ENCODE assay signal across 8 mouse cellular contexts in genomic region chr4:150087161-150087889, GRCm38 (mm10). TPM values are rescaled to one million over a fixed set of nuclear protein-coding genes. Genes with fewer than 3 reads are reported as not detected.
DNase-seq lines count a peak whose midpoint lies in the region; ATAC-seq and TF ChIP-seq lines count a peak whose summit lies in the region.

TSS of gene Gpr157 (plus strand) at chr4:150087365.

- peaks cover 0 to 3% of the 10 kb centered on the region in 2 experiments; a peak in 1 of 4 replicates for H3K27me3 ChIP-seq in MEL (ENCODE audit: control insufficient read depth in 1 of 2, insufficient read depth in 2 of 2, low read length in 2 of 2)
- H3K27me3 ChIP-seq in hindbrain, embryonic 10.5 days (ENCODE audit: insufficient read depth, poor library complexity, severe bottlenecking), result peaks cover 49% of the 10 kb centered on the region
- no peaks in the 10 kb centered on the region for H3K27me3 ChIP-seq in lung, postnatal 0 days (replicated peaks; ENCODE audit: insufficient read depth, low read length)

- peak in 1 of 2 experiments; percentile 34; a peak in 2 of 4 replicates for TF ChIP-seq POLR2A in MEL (IDR thresholded peaks at IDR 0.05; ENCODE audit: control insufficient read depth in 1 of 2, insufficient read depth in 1 of 2, low read depth in 1 of 2, low read length in 2 of 2, poor library complexity in 1 of 2)

- TF ChIP-seq RAD21 in MEL (IDR thresholded peaks at IDR 0.05; ENCODE audit: low read depth, low read length), result no peak

- ATAC-seq in frontal cortex, adult (ENCODE audit: low TSS enrichment), result peak; percentile 98
- ATAC-seq in lung, postnatal 0 days, result peak; percentile 94

- H3K36me3 ChIP-seq in MEL (ENCODE audit: control insufficient read depth in 1 of 2, insufficient read depth in 2 of 2, low read length in 2 of 2), result 0 out of 4 replicates have a peak, but pooled peaks cover 0 to under 1% of the 10 kb centered on the region in 2 experiments
- H3K36me3 ChIP-seq in hindbrain, embryonic 10.5 days, result no peaks in the 10 kb centered on the region
- H3K36me3 ChIP-seq in lung, postnatal 0 days (ENCODE audit: insufficient read depth, low read length), result no peaks in the 10 kb centered on the region

- DNase-seq in MEL (ENCODE audit: low read depth, low spot score), result peak; percentile 99
- DNase-seq in cerebellum, adult 9-10 months, result peak; percentile 92
- DNase-seq in hindbrain, embryonic 10.5 days (ENCODE audit: low spot score), result peak; percentile 95
- peak; percentile 93 for DNase-seq in layer of hippocampus, adult 9-11 months
- peak; percentile 99 for DNase-seq in lung, postnatal 0 days (ENCODE audit: low spot score)
- DNase-seq in ovary, postnatal 14 days (ENCODE audit: low spot score), result peak; percentile 86
- peak; percentile 97 for DNase-seq in thymus, postnatal 14 days

- peak within 1 kb of the TSS; percentile 62 for H3K9ac ChIP-seq in MEL (ENCODE audit: control insufficient read depth, low read depth, low read length, poor library complexity, severe bottlenecking)
- H3K9ac ChIP-seq in lung, postnatal 0 days (replicated peaks; ENCODE audit: low read depth), result peak within 1 kb of the TSS; percentile 76

- H3K4me1 ChIP-seq in MEL (ENCODE audit: control insufficient read depth in 1 of 2, insufficient read depth in 2 of 2, low read length in 2 of 2), result peaks cover 0 to 2% of the 10 kb centered on the region in 2 experiments; a peak in 1 of 4 replicates
- H3K4me1 ChIP-seq in hindbrain, embryonic 10.5 days (replicated peaks), result peaks cover 21% of the 10 kb centered on the region
- peaks cover 14% of the 10 kb centered on the region for H3K4me1 ChIP-seq in lung, postnatal 0 days (ENCODE audit: insufficient read depth, low read depth, low read length)

- no peak for TF ChIP-seq EP300 in MEL (IDR thresholded peaks at IDR 0.05; ENCODE audit: low read depth in 1 of 2, low read length in 2 of 2)
- TF ChIP-seq EP300 in lung, postnatal 0 days (IDR thresholded peaks at IDR 0.05), result peak; percentile 16

- H3K9me3 ChIP-seq in MEL (replicated peaks; ENCODE audit: insufficient read depth, low read length), result no peaks in the 10 kb centered on the region
- H3K9me3 ChIP-seq in hindbrain, embryonic 10.5 days, result no peaks in the 10 kb centered on the region; the same call in 1 of the 2 replicates
- H3K9me3 ChIP-seq in lung, postnatal 0 days (ENCODE audit: low read length), result no peaks in the 10 kb centered on the region

- peak in 1 of 3 experiments; percentile 2; a peak in 1 of 6 replicates for TF ChIP-seq CTCF in MEL (IDR thresholded peaks at IDR 0.05 in 2 of 3, conservative IDR thresholded peaks at IDR 0.05 in 1 of 3; ENCODE audit: control insufficient read depth in 1 of 3, insufficient read depth in 1 of 3, low read depth in 2 of 3, low read length in 3 of 3, poor library complexity in 1 of 3, severe bottlenecking in 1 of 3)
- peak; percentile 68 for TF ChIP-seq CTCF in lung, postnatal 0 days (IDR thresholded peaks at IDR 0.05)

- H3K4me2 ChIP-seq in lung, postnatal 0 days (replicated peaks; ENCODE audit: low read depth, low read length), result peak within 1 kb of the TSS; percentile 94

- H3K79me2 ChIP-seq in MEL (ENCODE audit: control insufficient read depth, insufficient read depth, low read length, poor library complexity), result no peaks in the 10 kb centered on the region

- WGBS in hindbrain, embryonic 10.5 days, result under 1% methylated on average over 56 of the region's 56 CpGs
- WGBS in lung, postnatal 0 days, result under 1% methylated on average over 42 of the region's 56 CpGs

- H3K27ac ChIP-seq in MEL (ENCODE audit: control insufficient read depth, low read depth, low read length), result no peak within 1 kb of the TSS
- peak within 1 kb of the TSS; percentile 79 for H3K27ac ChIP-seq in hindbrain, embryonic 10.5 days
- peak within 1 kb of the TSS; percentile 93 for H3K27ac ChIP-seq in lung, postnatal 0 days (ENCODE audit: low read length)

- peak within 1 kb of the TSS; percentile 45 to 71 for H3K4me3 ChIP-seq in MEL (ENCODE audit: control insufficient read depth in 1 of 2, insufficient read depth in 1 of 2, low read depth in 2 of 2, low read length in 2 of 2)
- H3K4me3 ChIP-seq in hindbrain, embryonic 10.5 days, result peak within 1 kb of the TSS; percentile 68
- peak within 1 kb of the TSS; percentile 60 for H3K4me3 ChIP-seq in lung, postnatal 0 days (ENCODE audit: low read depth, low read length)

TF ChIP-seq in MEL, 35 proteins besides CTCF, POLR2A, EP300 and RAD21:
- TF ChIP-seq UBTF (IDR thresholded peaks at IDR 0.05; ENCODE audit: borderline replicate concordance, insufficient read depth, low read depth, low read length), result peak; percentile 43; the same call in 1 of the 2 replicates
- 0 out of 2 replicates have a peak, but pooled peaks have one; percentile 42 for TF ChIP-seq MXI1 (IDR thresholded peaks at IDR 0.05; ENCODE audit: low read depth, low read length)
- TF ChIP-seq MAZ (IDR thresholded peaks at IDR 0.05; ENCODE audit: low read depth, low read length), result peak; percentile 89
- TF ChIP-seq MEF2A (IDR thresholded peaks at IDR 0.05; ENCODE audit: extremely low read depth, insufficient replicate concordance, low read depth, low read length, poor library complexity, severe bottlenecking), result no peak
- TF ChIP-seq NRF1 (IDR thresholded peaks at IDR 0.05; ENCODE audit: insufficient read depth, low read depth, low read length, poor library complexity, severe bottlenecking), result peak; percentile 75
- TF ChIP-seq NELFE (IDR thresholded peaks at IDR 0.05; ENCODE audit: low read depth, low read length), result 0 out of 2 replicates have a peak, but pooled peaks have one; percentile 16

RNA-seq across cellular contexts. Expression of gene Gpr157, which starts in this region (rescaled TPM):
- total RNA-seq in MEL (2012; rRNA removed), result 0.19 and 0.20 TPM in 2 replicates
- under 1 TPM in 1 of 2 experiments, not detected in 1; 0.88 TPM for polyA plus RNA-seq in MEL (2012; ENCODE audit: insufficient read depth in 1 of 2, insufficient read length in 2 of 2, low read depth in 1 of 2, low replicate concordance in 2 of 2, missing spikeins in 1 of 2)
- polyA plus RNA-seq in hindbrain, embryonic 10.5 days (2016; fragmentation: Nextera tagmentation; extraction: Ambion mirVana), result 0.59 and 0.81 TPM in 2 replicates
- polyA plus RNA-seq in lung, postnatal 0 days (2015; fragmentation: Nextera tagmentation; extraction: Ambion mirVana), result 1.6 TPM in 2 replicates

Comparison
In these comparisons a context has a peak if more than half of its experiments do, and no peak if none do; other contexts are left out.
1. Peak in DNase-seq, H3K4me3 ChIP-seq and H3K9ac ChIP-seq in MEL; RNA of the gene not detected or under 1 TPM.
2. Peak in DNase-seq, H3K4me3 ChIP-seq and H3K27ac ChIP-seq in hindbrain, embryonic 10.5 days; RNA of the gene not detected or under 1 TPM.